Mouse (Mus musculus): ENCODE results near the gene Dock2. TPM values are rescaled to one million over a fixed set of nuclear protein-coding genes. Genes with fewer than 3 reads are reported as not detected.

The Dock2 gene
- polyA plus RNA-seq, 1 experiment from 2014 or later: 0.72 TPM

- ATAC-seq: no peak
- H3K4me1 ChIP-seq (replicated peaks; ENCODE audit: control insufficient read depth, insufficient read depth, low read length): no peaks in the 10 kb centered on the region
- no peak overlapping the region for H3K27ac ChIP-seq (ENCODE audit: low read length)
- 95% methylated on average over 2 of the region's 2 CpGs for WGBS
- H3K27me3 ChIP-seq (replicated peaks; ENCODE audit: control insufficient read depth, insufficient read depth, low read length): no peaks in the 10 kb centered on the region
- H3K9me3 ChIP-seq (ENCODE audit: control insufficient read depth, low read length): no peaks in the 10 kb centered on the region
- H3K4me3 ChIP-seq (replicated peaks; ENCODE audit: low read length): no peak overlapping the region
- no peak overlapping the region for H3K9ac ChIP-seq (replicated peaks; ENCODE audit: low read depth, low read length)
- no peak overlapping the region for H3K4me2 ChIP-seq (ENCODE audit: low read length)
- H3K36me3 ChIP-seq (ENCODE audit: control insufficient read depth, insufficient read depth): no peaks in the 10 kb centered on the region
Measured at GRCm38 (mm10) chr11:34492223-34492622, 291.5 kb downstream of the Dock2 start.

GRCm38 (mm10) chr11:34489548-34489947 lies 294.1 kb downstream of the Dock2 start:
- Histone ChIP-seq H3K9ac (replicated peaks; ENCODE audit: low read depth, low read length) (no peak overlapping the region), H3K4me3 (replicated peaks; ENCODE audit: low read length) (no peak overlapping the region), H3K4me2 (ENCODE audit: low read length) (no peak overlapping the region), H3K4me1 (replicated peaks; ENCODE audit: control insufficient read depth, insufficient read depth, low read length) (no peaks in the 10 kb centered on the region), H3K27ac (ENCODE audit: low read length) (no peak overlapping the region), H3K9me3 (ENCODE audit: control insufficient read depth, low read length) (no peaks in the 10 kb centered on the region), H3K36me3 (ENCODE audit: control insufficient read depth, insufficient read depth) (no peaks in the 10 kb centered on the region), H3K27me3 (replicated peaks; ENCODE audit: control insufficient read depth, insufficient read depth, low read length) (no peaks in the 10 kb centered on the region)
- ATAC-seq: no peak
- WGBS: 84% methylated on average over 6 of the region's 6 CpGs

GRCm38 (mm10) chr11:34479301-34479700 lies 304.4 kb downstream of the Dock2 start:
- Histone ChIP-seq H3K9me3 (ENCODE audit: control insufficient read depth, low read length) (no peaks in the 10 kb centered on the region), H3K36me3 (ENCODE audit: control insufficient read depth, insufficient read depth) (no peaks in the 10 kb centered on the region), H3K9ac (replicated peaks; ENCODE audit: low read depth, low read length) (no peak overlapping the region), H3K4me3 (replicated peaks; ENCODE audit: low read length) (no peak overlapping the region), H3K27me3 (replicated peaks; ENCODE audit: control insufficient read depth, insufficient read depth, low read length) (no peaks in the 10 kb centered on the region), H3K4me2 (ENCODE audit: low read length) (no peak overlapping the region), H3K27ac (ENCODE audit: low read length) (no peak overlapping the region), H3K4me1 (replicated peaks; ENCODE audit: control insufficient read depth, insufficient read depth, low read length) (no peaks in the 10 kb centered on the region)
- 71% methylated on average over 5 of the region's 5 CpGs for WGBS
- ATAC-seq: no peak

- Histone ChIP-seq H3K36me3 (ENCODE audit: control insufficient read depth, insufficient read depth) (no peaks in the 10 kb centered on the region), H3K9ac (replicated peaks; ENCODE audit: low read depth, low read length) (no peak overlapping the region), H3K27ac (ENCODE audit: low read length) (no peak overlapping the region), H3K9me3 (ENCODE audit: control insufficient read depth, low read length) (no peaks in the 10 kb centered on the region), H3K4me3 (replicated peaks; ENCODE audit: low read length) (no peak overlapping the region), H3K4me2 (ENCODE audit: low read length) (no peak overlapping the region), H3K4me1 (replicated peaks; ENCODE audit: control insufficient read depth, insufficient read depth, low read length) (no peaks in the 10 kb centered on the region), H3K27me3 (replicated peaks; ENCODE audit: control insufficient read depth, insufficient read depth, low read length) (no peaks in the 10 kb centered on the region)
- no peak for ATAC-seq
- WGBS: 72% methylated on average over 2 of the region's 2 CpGs
Measured at GRCm38 (mm10) chr11:34469792-34470191, 313.9 kb downstream of the Dock2 start.

- Histone ChIP-seq H3K27ac (ENCODE audit: low read length) (no peak overlapping the region), H3K9ac (replicated peaks; ENCODE audit: low read depth, low read length) (no peak overlapping the region), H3K4me3 (replicated peaks; ENCODE audit: low read length) (no peak overlapping the region), H3K4me2 (ENCODE audit: low read length) (no peak overlapping the region), H3K36me3 (ENCODE audit: control insufficient read depth, insufficient read depth) (no peaks in the 10 kb centered on the region), H3K4me1 (replicated peaks; ENCODE audit: control insufficient read depth, insufficient read depth, low read length) (no peaks in the 10 kb centered on the region), H3K9me3 (ENCODE audit: control insufficient read depth, low read length) (no peaks in the 10 kb centered on the region), H3K27me3 (replicated peaks; ENCODE audit: control insufficient read depth, insufficient read depth, low read length) (no peaks in the 10 kb centered on the region)
- WGBS: 28% methylated on average over 3 of the region's 3 CpGs
- no peak for ATAC-seq
Measured at GRCm38 (mm10) chr11:34468571-34468970, 315.1 kb downstream of the Dock2 start.

GRCm38 (mm10) chr11:34467056-34467455 lies 316.6 kb downstream of the Dock2 start:
- no peak overlapping the region for H3K4me3 ChIP-seq (replicated peaks; ENCODE audit: low read length)
- H3K4me2 ChIP-seq (ENCODE audit: low read length): no peak overlapping the region
- no peaks in the 10 kb centered on the region for H3K27me3 ChIP-seq (replicated peaks; ENCODE audit: control insufficient read depth, insufficient read depth, low read length)
- H3K27ac ChIP-seq (ENCODE audit: low read length): no peak overlapping the region
- ATAC-seq: no peak
- WGBS: 76% methylated on average over 1 of the region's 1 CpGs
- H3K36me3 ChIP-seq (ENCODE audit: control insufficient read depth, insufficient read depth): no peaks in the 10 kb centered on the region
- no peak overlapping the region for H3K9ac ChIP-seq (replicated peaks; ENCODE audit: low read depth, low read length)
- no peaks in the 10 kb centered on the region for H3K9me3 ChIP-seq (ENCODE audit: control insufficient read depth, low read length)
- no peaks in the 10 kb centered on the region for H3K4me1 ChIP-seq (replicated peaks; ENCODE audit: control insufficient read depth, insufficient read depth, low read length)

GRCm38 (mm10) chr11:34449944-34450343 lies 333.7 kb downstream of the Dock2 start:
- Histone ChIP-seq H3K4me2 (ENCODE audit: low read length) (no peak overlapping the region), H3K4me3 (replicated peaks; ENCODE audit: low read length) (no peak overlapping the region), H3K27me3 (replicated peaks; ENCODE audit: control insufficient read depth, insufficient read depth, low read length) (no peaks in the 10 kb centered on the region), H3K4me1 (replicated peaks; ENCODE audit: control insufficient read depth, insufficient read depth, low read length) (no peaks in the 10 kb centered on the region), H3K36me3 (ENCODE audit: control insufficient read depth, insufficient read depth) (no peaks in the 10 kb centered on the region), H3K9ac (replicated peaks; ENCODE audit: low read depth, low read length) (no peak overlapping the region), H3K27ac (ENCODE audit: low read length) (no peak overlapping the region), H3K9me3 (ENCODE audit: control insufficient read depth, low read length) (no peaks in the 10 kb centered on the region)
- no peak for ATAC-seq
- 81% methylated on average over 4 of the region's 4 CpGs for WGBS

GRCm38 (mm10) chr11:34447891-34448290 lies 335.8 kb downstream of the Dock2 start:
- Histone ChIP-seq H3K4me3 (replicated peaks; ENCODE audit: low read length) (no peak overlapping the region), H3K9ac (replicated peaks; ENCODE audit: low read depth, low read length) (no peak overlapping the region), H3K9me3 (ENCODE audit: control insufficient read depth, low read length) (no peaks in the 10 kb centered on the region), H3K4me2 (ENCODE audit: low read length) (no peak overlapping the region), H3K27me3 (replicated peaks; ENCODE audit: control insufficient read depth, insufficient read depth, low read length) (no peaks in the 10 kb centered on the region), H3K4me1 (replicated peaks; ENCODE audit: control insufficient read depth, insufficient read depth, low read length) (no peaks in the 10 kb centered on the region), H3K27ac (ENCODE audit: low read length) (no peak overlapping the region), H3K36me3 (ENCODE audit: control insufficient read depth, insufficient read depth) (no peaks in the 10 kb centered on the region)
- ATAC-seq: no peak
- 45% methylated on average over 4 of the region's 4 CpGs for WGBS

- H3K4me2 ChIP-seq (ENCODE audit: low read length): no peak overlapping the region
- no peaks in the 10 kb centered on the region for H3K27me3 ChIP-seq (replicated peaks; ENCODE audit: control insufficient read depth, insufficient read depth, low read length)
- ATAC-seq: no peak
- H3K9me3 ChIP-seq (ENCODE audit: control insufficient read depth, low read length): no peaks in the 10 kb centered on the region
- 64% methylated on average over 2 of the region's 2 CpGs for WGBS
- H3K36me3 ChIP-seq (ENCODE audit: control insufficient read depth, insufficient read depth): no peaks in the 10 kb centered on the region
- H3K27ac ChIP-seq (ENCODE audit: low read length): no peak overlapping the region
- no peaks in the 10 kb centered on the region for H3K4me1 ChIP-seq (replicated peaks; ENCODE audit: control insufficient read depth, insufficient read depth, low read length)
- H3K4me3 ChIP-seq (replicated peaks; ENCODE audit: low read length): no peak overlapping the region
- no peak overlapping the region for H3K9ac ChIP-seq (replicated peaks; ENCODE audit: low read depth, low read length)
Measured at GRCm38 (mm10) chr11:34438429-34438828, 345.3 kb downstream of the Dock2 start.

GRCm38 (mm10) chr11:34437446-34437845 lies 346.2 kb downstream of the Dock2 start:
- no peak overlapping the region for H3K4me2 ChIP-seq (ENCODE audit: low read length)
- no peak overlapping the region for H3K27ac ChIP-seq (ENCODE audit: low read length)
- H3K9ac ChIP-seq (replicated peaks; ENCODE audit: low read depth, low read length): no peak overlapping the region
- no peak overlapping the region for H3K4me3 ChIP-seq (replicated peaks; ENCODE audit: low read length)
- H3K4me1 ChIP-seq (replicated peaks; ENCODE audit: control insufficient read depth, insufficient read depth, low read length): no peaks in the 10 kb centered on the region
- ATAC-seq: no peak
- H3K27me3 ChIP-seq (replicated peaks; ENCODE audit: control insufficient read depth, insufficient read depth, low read length): no peaks in the 10 kb centered on the region
- WGBS: 62% methylated on average over 1 of the region's 1 CpGs
- no peaks in the 10 kb centered on the region for H3K36me3 ChIP-seq (ENCODE audit: control insufficient read depth, insufficient read depth)
- H3K9me3 ChIP-seq (ENCODE audit: control insufficient read depth, low read length): no peaks in the 10 kb centered on the region

All from forebrain, embryonic 16.5 days (tissue).